Mouse (Mus musculus) cerebellum, adult 8-10 months (tissue): ENCODE results near the gene 4930579G24Rik.

Experiments used
- DNase-seq: peaks from one replicate; pipeline ENCODE4 v3.0.0; 2022

Gene 4930579G24Rik

GRCm38 (mm10) chr3:79628561-79629415 is at the start of gene 4930579G24Rik:
TSS of gene 4930579G24Rik (plus strand) at chr3:79629079.
- peak; percentile 96 for DNase-seq

- no peak for DNase-seq
Measured at GRCm38 (mm10) chr3:79579891-79580575, 48.8 kb upstream of the 4930579G24Rik start.

- peak; percentile 94 for DNase-seq
Measured at GRCm38 (mm10) chr3:79586804-79587203, 42.1 kb upstream of the 4930579G24Rik start.

GRCm38 (mm10) chr3:79589671-79590070 is 39.2 kb upstream of the 4930579G24Rik start:
- no peak for DNase-seq

GRCm38 (mm10) chr3:79590863-79591792 is 37.8 kb upstream of the 4930579G24Rik start, which contains the start of gene Ppid:
TSS of gene Ppid (plus strand) at chr3:79591342.
- DNase-seq = peak; percentile 70

GRCm38 (mm10) chr3:79591793-79592471 is 36.9 kb upstream of the 4930579G24Rik start:
- no peak for DNase-seq

- no peak for DNase-seq
Measured at GRCm38 (mm10) chr3:79595468-79595867, 33.4 kb upstream of the 4930579G24Rik start.

- DNase-seq = no peak
Measured at GRCm38 (mm10) chr3:79609886-79610285, 19.0 kb upstream of the 4930579G24Rik start.

- DNase-seq = no peak
Measured at GRCm38 (mm10) chr3:79627484-79628181, 1.2 kb upstream of the 4930579G24Rik start.

- DNase-seq = no peak
Measured at GRCm38 (mm10) chr3:79628182-79628560, 708 bp upstream of the 4930579G24Rik start.

- peak; percentile 83 for DNase-seq
Measured at GRCm38 (mm10) chr3:79629416-79629730, 494 bp downstream of the 4930579G24Rik start, which contains the start of gene Etfdh. TSS of gene Etfdh (minus strand) at chr3:79629500.

GRCm38 (mm10) chr3:79652129-79652528 is 23.2 kb downstream of the 4930579G24Rik start:
- no peak for DNase-seq

- no peak for DNase-seq
Measured at GRCm38 (mm10) chr3:79656682-79657081, 27.8 kb downstream of the 4930579G24Rik start.

- peak; percentile 45 for DNase-seq
Measured at GRCm38 (mm10) chr3:79664787-79665408, 36.0 kb downstream of the 4930579G24Rik start.

- no peak for DNase-seq
Measured at GRCm38 (mm10) chr3:79670556-79670955, 41.7 kb downstream of the 4930579G24Rik start.

- DNase-seq = no peak
Measured at GRCm38 (mm10) chr3:79672188-79672587, 43.3 kb downstream of the 4930579G24Rik start.

- DNase-seq = peak; percentile 50
Measured at GRCm38 (mm10) chr3:79673082-79673481, 44.2 kb downstream of the 4930579G24Rik start.

- DNase-seq = no peak
Measured at GRCm38 (mm10) chr3:79674641-79675040, 45.8 kb downstream of the 4930579G24Rik start.

GRCm38 (mm10) chr3:79676411-79676810 is 47.5 kb downstream of the 4930579G24Rik start:
- no peak for DNase-seq
